Mouse (Mus musculus) forelimb bud, embryonic 11.5 days (tissue): ENCODE results near the gene Ddx43.

ENCODE experiments used
- DNase-seq: peaks from one replicate; pipeline ENCODE4 v3.0.0-alpha.2; 2012; ENCODE audit warnings: low read depth, low spot score

Ddx43 gene

DNA sequence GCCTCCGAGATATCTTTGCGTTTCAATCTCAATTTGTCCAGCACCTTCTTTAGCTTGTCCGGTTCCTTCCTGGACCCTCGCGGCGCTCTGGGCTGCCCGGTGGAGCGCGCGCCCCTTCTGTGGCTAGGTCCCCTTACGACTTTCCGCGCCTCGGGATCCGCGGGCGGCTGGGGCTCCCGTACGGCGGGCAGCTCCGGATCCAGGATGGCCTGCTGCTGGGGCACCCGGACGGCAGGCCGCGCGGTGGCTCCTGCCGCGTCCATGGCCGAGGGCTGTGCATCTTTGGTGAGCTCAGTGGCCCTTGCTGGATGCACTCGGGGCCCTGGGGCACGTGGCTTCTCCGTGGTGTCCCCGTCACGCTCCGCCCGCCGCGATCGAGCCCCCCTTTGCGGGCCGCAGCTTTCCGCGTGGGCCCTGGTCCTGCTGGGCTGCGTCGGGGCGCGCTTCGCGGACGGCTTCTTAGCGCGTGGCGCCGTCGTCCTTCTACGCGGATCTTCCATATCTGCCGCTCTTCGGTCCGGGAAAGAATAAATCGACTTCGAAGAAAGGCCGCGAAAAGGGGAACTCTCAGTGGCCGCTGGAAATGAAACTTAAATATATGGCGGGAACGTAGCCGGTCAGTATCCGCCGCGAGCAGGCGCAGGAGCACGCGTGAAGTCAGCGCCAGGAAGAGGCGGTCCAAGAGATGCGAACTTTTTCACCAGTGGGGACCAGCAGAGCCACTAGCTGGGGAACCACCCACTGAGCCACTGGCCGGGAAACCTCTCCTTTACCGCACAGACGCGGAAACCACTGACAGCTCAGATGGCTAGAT, 47.2 kb downstream of the Ddx43 start, which contains the start of gene Cgas:
Gene Cgas, minus strand, starts transcription at position 659 of the 814 bp plus-strand sequence.
- no peak for DNase-seq

DNA sequence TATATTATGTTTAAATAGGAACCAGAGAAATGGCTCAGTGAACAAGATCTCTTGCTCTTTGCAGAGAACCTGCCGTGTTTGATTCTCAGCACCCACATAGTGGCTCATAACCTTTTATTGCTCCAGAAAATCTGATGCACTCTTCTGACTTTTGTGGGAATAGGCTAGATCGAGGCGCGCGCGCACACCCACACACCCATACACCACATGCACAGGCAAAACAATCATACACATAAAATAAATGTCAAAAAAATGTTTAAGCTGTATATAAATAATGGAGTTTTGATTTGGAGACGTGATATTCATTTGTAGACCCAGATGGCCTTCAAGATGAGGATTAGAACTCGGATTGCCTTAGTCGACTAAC, 52.0 kb downstream of the Ddx43 start:
- no peak for DNase-seq

DNA sequence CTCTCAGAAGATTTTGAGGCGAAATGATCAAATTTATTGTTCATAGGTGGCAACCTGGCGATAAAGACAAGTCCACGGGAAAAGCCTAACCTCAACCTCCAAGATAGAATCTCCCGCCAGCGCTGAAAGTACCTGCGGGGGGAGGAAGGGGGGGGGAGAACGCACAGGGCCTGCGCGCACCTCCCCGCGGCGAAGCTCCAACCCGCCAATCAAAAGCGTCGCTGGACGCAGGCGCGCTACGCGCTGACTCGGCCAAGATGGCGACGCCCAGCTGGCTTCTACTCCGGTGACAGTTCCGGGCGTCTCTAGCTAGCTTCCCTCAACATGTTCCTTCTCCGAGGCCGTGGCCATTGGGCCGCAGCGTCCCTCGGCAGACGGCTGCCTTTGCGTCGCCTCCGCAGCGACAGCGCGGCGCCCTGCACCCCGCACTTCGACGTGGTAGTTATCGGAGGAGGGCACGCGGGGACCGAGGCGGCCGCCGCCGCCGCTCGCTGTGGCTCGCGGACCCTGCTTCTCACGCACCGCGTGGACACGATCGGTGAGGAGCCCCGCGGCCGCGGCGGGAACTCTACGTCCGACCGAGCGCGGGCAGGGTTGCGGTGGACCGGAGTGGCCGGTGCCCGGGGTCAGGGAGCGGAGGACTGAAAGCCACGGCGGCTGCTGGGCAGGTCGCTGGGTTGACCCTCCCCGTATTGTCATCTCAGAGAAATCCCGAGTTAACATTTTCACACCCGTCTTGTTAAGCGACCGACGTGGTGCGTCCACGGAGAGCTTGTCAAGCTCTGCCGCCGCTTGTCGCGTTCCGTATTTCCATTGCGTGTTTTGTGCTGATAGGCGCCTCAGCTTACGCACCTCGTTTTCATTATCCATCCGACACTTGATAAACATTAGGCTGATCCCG, 52.6 kb downstream of the Ddx43 start, which contains the start of the genes Mto1 and Gm17324:
Gene Mto1, plus strand, starts transcription at position 236 of the 901 bp plus-strand sequence.
Gene Gm17324, minus strand, starts transcription at position 814 of the 901 bp plus-strand sequence.
- DNase-seq = peak; percentile 95

DNA sequence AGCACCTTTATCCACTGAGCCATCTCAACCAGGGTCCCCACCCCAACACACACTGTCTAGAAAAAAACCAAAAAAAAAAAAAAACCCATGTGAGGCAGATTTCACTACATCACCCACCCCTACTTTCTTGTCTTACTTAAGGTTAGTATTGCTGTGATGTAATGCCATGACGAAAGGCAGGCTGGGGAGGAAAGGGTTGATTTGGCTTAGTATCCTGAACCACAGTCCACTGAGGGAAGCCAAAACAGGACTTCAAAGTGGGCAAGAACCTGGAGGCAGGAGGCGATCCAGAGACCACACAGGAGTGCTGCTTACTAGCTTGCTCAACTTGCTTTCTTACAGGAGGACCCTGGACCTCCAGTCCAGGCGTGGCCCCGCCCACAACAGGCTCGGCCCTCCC, 54.8 kb downstream of the Ddx43 start:
- no peak for DNase-seq

DNA sequence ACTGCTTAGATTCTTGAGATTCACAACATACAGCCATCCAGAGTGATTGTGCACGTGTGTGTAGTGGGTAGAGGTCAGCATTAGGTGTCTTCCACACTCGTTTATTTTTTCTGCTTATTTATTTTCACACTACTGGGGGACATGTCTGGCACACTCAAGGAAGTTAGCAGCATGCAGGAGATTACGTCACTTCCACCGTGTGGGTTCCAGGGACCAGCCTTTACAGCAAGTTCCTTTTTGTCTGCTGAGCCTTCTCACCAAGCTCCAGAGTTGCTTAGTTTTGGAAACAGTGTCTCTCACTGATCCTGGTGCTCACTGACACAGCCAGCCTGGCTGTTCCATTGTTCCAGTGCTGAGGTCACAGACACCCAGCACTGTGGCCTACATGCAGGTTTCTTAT, 55.8 kb downstream of the Ddx43 start:
- no peak for DNase-seq

DNA sequence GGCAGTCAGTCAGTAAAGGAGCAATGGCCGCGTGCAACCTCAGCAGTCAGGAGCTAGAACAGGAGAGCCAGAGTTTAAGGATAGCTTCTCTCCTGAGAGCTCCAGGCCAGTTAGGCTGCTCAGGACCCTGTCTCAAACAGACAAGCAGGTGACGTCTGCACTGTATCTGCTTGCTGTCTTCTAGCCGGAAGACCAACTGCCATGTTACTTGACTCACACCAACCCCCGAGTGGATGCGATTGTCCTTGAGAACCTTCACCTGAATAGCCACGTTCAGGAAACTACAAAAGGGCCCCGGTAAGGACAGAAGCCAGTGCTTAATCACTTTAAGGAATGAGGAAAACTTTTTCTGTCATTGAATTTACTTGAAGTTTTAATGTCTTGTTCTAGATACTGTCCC, 61.4 kb downstream of the Ddx43 start:
- no peak for DNase-seq

DNA sequence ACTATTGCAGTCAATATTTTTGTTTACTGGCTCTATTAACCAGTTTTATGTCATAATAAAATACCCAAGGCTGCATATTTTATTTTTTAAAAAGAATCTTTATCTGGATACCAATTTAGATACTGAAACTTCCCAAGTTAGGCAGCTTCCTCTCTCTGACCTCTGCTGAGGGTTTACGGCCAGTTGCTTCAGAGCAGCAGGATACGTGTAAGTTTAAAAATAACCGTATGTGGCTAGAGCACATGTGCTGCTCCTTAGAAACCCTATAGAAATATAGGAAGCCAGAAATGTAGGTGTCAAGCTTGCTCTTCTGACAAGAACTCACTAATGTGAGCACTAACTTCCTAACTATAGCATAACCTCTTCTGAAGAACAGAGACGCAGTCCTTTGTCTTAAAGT, 67.8 kb downstream of the Ddx43 start:
- DNase-seq = no peak

DNA sequence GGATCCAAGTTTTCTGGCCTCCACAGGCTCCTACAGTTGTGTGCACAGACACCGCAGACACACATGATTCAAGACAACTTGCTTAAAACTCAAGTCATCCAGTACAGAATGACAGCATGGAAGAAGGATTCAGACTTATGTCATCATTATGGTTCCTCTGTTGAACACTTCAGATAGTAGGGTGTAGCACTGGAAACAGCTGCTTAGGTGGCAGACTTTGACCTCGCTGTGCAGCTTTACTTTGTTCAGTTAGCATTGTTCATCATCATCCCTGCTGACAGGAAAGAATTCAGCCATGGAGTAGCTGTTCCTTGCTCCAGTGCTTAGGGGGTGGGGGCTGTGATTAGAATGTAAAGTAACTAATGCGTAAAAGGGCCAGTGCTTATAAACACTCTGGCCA, 70.1 kb downstream of the Ddx43 start:
- DNase-seq = no peak
